Mouse (Mus musculus): ENCODE data around the gene Tlcd1. TPM values are rescaled to one million over a fixed set of nuclear protein-coding genes. Genes with fewer than 3 reads are reported as not detected.

Tlcd1 gene
- polyA plus RNA-seq, 1 experiment from 2014 or later, result 8.0 TPM

GRCm38 (mm10) chr11:78211513-78211912 lies 35.0 kb downstream of the Tlcd1 start:
- Histone ChIP-seq H3K27ac (replicated peaks) (no peak overlapping the region), H3K4me1 (no peaks in the 10 kb centered on the region), H3K9me3 (no peaks in the 10 kb centered on the region), H3K4me2 (replicated peaks) (no peak overlapping the region), H3K9ac (replicated peaks) (no peak overlapping the region), H3K27me3 (no peaks in the 10 kb centered on the region), H3K36me3 (peaks cover 99% of the 10 kb centered on the region), H3K4me3 (no peak overlapping the region)
- ATAC-seq (ENCODE audit: low FRiP score, low read depth), result no peak
- 88% methylated on average over 5 of the region's 5 CpGs for WGBS

- Histone ChIP-seq H3K36me3 (peaks cover 98% of the 10 kb centered on the region), H3K4me3 (no peak overlapping the region), H3K9ac (replicated peaks) (no peak overlapping the region), H3K4me1 (no peaks in the 10 kb centered on the region), H3K27me3 (no peaks in the 10 kb centered on the region), H3K4me2 (replicated peaks) (no peak overlapping the region), H3K27ac (replicated peaks) (no peak overlapping the region), H3K9me3 (no peaks in the 10 kb centered on the region)
- WGBS, result 95% methylated on average over 14 of the region's 14 CpGs
- ATAC-seq (ENCODE audit: low FRiP score, low read depth), result no peak
These were observed 36.7 kb downstream of the Tlcd1 start for GRCm38 (mm10) chr11:78213086-78213817.

- Histone ChIP-seq H3K27me3 (no peaks in the 10 kb centered on the region), H3K27ac (replicated peaks) (no peak overlapping the region), H3K4me2 (replicated peaks) (no peak overlapping the region), H3K4me1 (no peaks in the 10 kb centered on the region), H3K4me3 (no peak overlapping the region), H3K9ac (replicated peaks) (no peak overlapping the region), H3K9me3 (no peaks in the 10 kb centered on the region), H3K36me3 (peaks cover 97% of the 10 kb centered on the region)
- WGBS, result 94% methylated on average over 11 of the region's 11 CpGs
- ATAC-seq (ENCODE audit: low FRiP score, low read depth), result no peak
These were observed 39.3 kb downstream of the Tlcd1 start for GRCm38 (mm10) chr11:78215709-78216317.

- Histone ChIP-seq H3K9ac (replicated peaks) (no peak overlapping the region), H3K4me3 (no peak overlapping the region), H3K27me3 (no peaks in the 10 kb centered on the region), H3K4me2 (replicated peaks) (no peak overlapping the region), H3K9me3 (no peaks in the 10 kb centered on the region), H3K36me3 (peaks cover 96% of the 10 kb centered on the region), H3K27ac (replicated peaks) (no peak overlapping the region), H3K4me1 (no peaks in the 10 kb centered on the region)
- ATAC-seq (ENCODE audit: low FRiP score, low read depth), result no peak
- 91% methylated on average over 4 of the region's 4 CpGs for WGBS
These were observed 47.1 kb downstream of the Tlcd1 start for GRCm38 (mm10) chr11:78223586-78223985.

Small RNA genes within 50 kb of the gene (microRNA-seq; reads per million reads assigned to microRNA genes)
- 0.70 reads per million for gene Mir7653

Other genes starting within 250 kb of the Tlcd1 start
- gene Sez6, start 245.9 kb upstream of the Tlcd1 start, polyA plus RNA-seq (2016; fragmentation: Nextera tagmentation; extraction: Ambion mirVana), result 39.5 and 40.3 TPM in 2 replicates
- gene Phf12, start 194.0 kb upstream of the Tlcd1 start, polyA plus RNA-seq (2016; fragmentation: Nextera tagmentation; extraction: Ambion mirVana), result 30.8 and 31.0 TPM in 2 replicates
- gene Dhrs13, start 144.4 kb upstream of the Tlcd1 start, polyA plus RNA-seq (2016; fragmentation: Nextera tagmentation; extraction: Ambion mirVana), result 21.9 and 23.1 TPM in 2 replicates
- 64.8 and 67.0 TPM in 2 replicates for gene Flot2, start 138.8 kb upstream of the Tlcd1 start, polyA plus RNA-seq (2016; fragmentation: Nextera tagmentation; extraction: Ambion mirVana)
- gene Eral1, start 96.3 kb upstream of the Tlcd1 start, polyA plus RNA-seq (2016; fragmentation: Nextera tagmentation; extraction: Ambion mirVana), result 33.4 and 33.6 TPM in 2 replicates
- 24.9 and 27.4 TPM in 2 replicates for gene Fam222b, start 82.1 kb upstream of the Tlcd1 start, polyA plus RNA-seq (2016; fragmentation: Nextera tagmentation; extraction: Ambion mirVana)
- 126 and 138 TPM in 2 replicates for gene Traf4, start 11.1 kb upstream of the Tlcd1 start, polyA plus RNA-seq (2016; fragmentation: Nextera tagmentation; extraction: Ambion mirVana)
- 8.2 and 9.4 TPM in 2 replicates for gene Nek8, start within 50 bp of the Tlcd1 start, polyA plus RNA-seq (2016; fragmentation: Nextera tagmentation; extraction: Ambion mirVana)
- 905 and 958 TPM in 2 replicates for gene Rpl23a, start 6.9 kb downstream of the Tlcd1 start, polyA plus RNA-seq (2016; fragmentation: Nextera tagmentation; extraction: Ambion mirVana)
- gene Rab34, start 11.7 kb downstream of the Tlcd1 start, polyA plus RNA-seq (2016; fragmentation: Nextera tagmentation; extraction: Ambion mirVana), result 54.9 and 68.1 TPM in 2 replicates
- gene Proca1, start 16.7 kb downstream of the Tlcd1 start, polyA plus RNA-seq (2016; fragmentation: Nextera tagmentation; extraction: Ambion mirVana), result 1.4 and 2.3 TPM in 2 replicates
- gene Sdf2, start 69.0 kb downstream of the Tlcd1 start, polyA plus RNA-seq (2016; fragmentation: Nextera tagmentation; extraction: Ambion mirVana), result 49.1 and 53.8 TPM in 2 replicates
- 37.5 and 42.2 TPM in 2 replicates for gene Supt6, start 69.3 kb downstream of the Tlcd1 start, polyA plus RNA-seq (2016; fragmentation: Nextera tagmentation; extraction: Ambion mirVana)
- gene 2610507B11Rik, start 85.0 kb downstream of the Tlcd1 start, polyA plus RNA-seq (2016; fragmentation: Nextera tagmentation; extraction: Ambion mirVana), result 79.0 and 80.0 TPM in 2 replicates
- 0.24 and 0.29 TPM in 2 replicates for gene BC030499, start 114.1 kb downstream of the Tlcd1 start, polyA plus RNA-seq (2016; fragmentation: Nextera tagmentation; extraction: Ambion mirVana)
- gene Spag5, start 124.8 kb downstream of the Tlcd1 start, polyA plus RNA-seq (2016; fragmentation: Nextera tagmentation; extraction: Ambion mirVana), result 47.6 and 51.8 TPM in 2 replicates
- 1.8 and 4.6 TPM in 2 replicates for gene Aldoc, start 146.3 kb downstream of the Tlcd1 start, polyA plus RNA-seq (2016; fragmentation: Nextera tagmentation; extraction: Ambion mirVana)
- 59.9 and 67.2 TPM in 2 replicates for gene Pigs, start 151.7 kb downstream of the Tlcd1 start, polyA plus RNA-seq (2016; fragmentation: Nextera tagmentation; extraction: Ambion mirVana)
- gene Unc119, start 166.8 kb downstream of the Tlcd1 start, polyA plus RNA-seq (2016; fragmentation: Nextera tagmentation; extraction: Ambion mirVana), result 80.0 and 80.6 TPM in 2 replicates
- gene Foxn1, start 209.8 kb downstream of the Tlcd1 start, polyA plus RNA-seq (2016; fragmentation: Nextera tagmentation; extraction: Ambion mirVana), result not detected in 2 replicates
- not detected in 2 replicates for gene Slc13a2, start 245.5 kb downstream of the Tlcd1 start, polyA plus RNA-seq (2016; fragmentation: Nextera tagmentation; extraction: Ambion mirVana)